Mouse (Mus musculus): Measurements from ENCODE around the gene H2al1c. TPM values are rescaled to one million over a fixed set of nuclear protein-coding genes. Genes with fewer than 3 reads are reported as not detected.
"Not testable (repeated sequence)": the region's sequence is repeated elsewhere in the genome, so short reads cannot be mapped to it uniquely, and the experiment has no call there.

The H2al1c gene
- polyA plus RNA-seq (2015; fragmentation: Nextera tagmentation; extraction: Ambion mirVana): not detected in 2 replicates

DNA sequence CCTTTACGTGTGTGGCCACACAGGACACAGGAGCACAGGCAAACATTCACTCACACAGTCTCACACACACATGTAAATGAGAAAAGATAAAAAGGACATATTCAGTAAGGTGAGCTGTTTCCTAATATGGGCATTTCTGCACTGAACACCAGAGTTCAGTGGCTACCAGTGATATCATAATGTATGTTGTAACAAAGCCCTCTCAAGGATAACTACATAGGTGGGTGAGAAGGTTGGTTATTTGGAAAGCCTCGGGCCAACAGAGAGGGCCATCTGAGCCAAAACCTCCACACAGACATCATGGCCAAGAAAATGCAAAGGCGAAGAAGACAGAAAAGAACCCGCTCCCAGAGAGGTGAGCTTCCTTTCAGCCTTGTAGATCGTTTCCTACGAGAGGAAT, at the start of gene H2al1c:
H2al1c (plus strand) TSS at position 301 of the 400 bp plus-strand sequence.
- not testable (repeated sequence) for H3K27ac ChIP-seq; ATAC-seq (ENCODE audit: low FRiP score, low read depth); H3K9me3 ChIP-seq; H3K4me3 ChIP-seq; H3K4me1 ChIP-seq; H3K4me2 ChIP-seq (replicated peaks); H3K27me3 ChIP-seq; H3K36me3 ChIP-seq; H3K9ac ChIP-seq
- WGBS: 94% methylated on average over 2 of the region's 6 CpGs

DNA sequence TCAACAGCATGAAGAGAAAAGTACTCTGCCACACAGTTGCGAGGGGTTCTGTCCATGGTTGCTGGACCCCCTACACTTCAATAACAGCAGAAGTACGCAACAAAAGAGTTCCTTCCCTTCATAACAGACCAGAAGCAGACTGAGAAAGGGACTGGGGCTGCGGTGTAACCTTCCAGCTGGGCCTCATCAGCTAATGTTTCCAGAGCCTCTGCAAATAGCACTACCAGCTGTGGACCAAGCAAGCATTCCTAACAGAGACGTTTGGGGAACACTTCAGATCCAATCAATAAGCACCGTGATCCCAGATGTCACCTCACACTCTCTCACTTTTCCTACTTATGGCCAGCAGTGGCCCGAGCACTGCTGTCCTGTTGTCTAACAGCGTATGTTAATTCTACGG, 40.5 kb upstream of the H2al1c start:
- no peak for ATAC-seq (ENCODE audit: low FRiP score, low read depth)

GRCm38 (mm10) chrX:11267791-11268190, 37.7 kb upstream of the H2al1c start:
- peaks cover 49% of the 10 kb centered on the region for H3K27me3 ChIP-seq
- H3K4me3 ChIP-seq: no peak overlapping the region
- peaks cover 24% of the 10 kb centered on the region; the same call in 1 of the 2 replicates for H3K4me1 ChIP-seq
- H3K9me3 ChIP-seq: no peaks in the 10 kb centered on the region
- no peaks in the 10 kb centered on the region for H3K36me3 ChIP-seq
- no peak overlapping the region for H3K9ac ChIP-seq
- ATAC-seq (ENCODE audit: low FRiP score, low read depth): peak; percentile 84
- no peak overlapping the region for H3K27ac ChIP-seq
- no peak overlapping the region for H3K4me2 ChIP-seq (replicated peaks)
- 46% methylated on average over 7 of the region's 7 CpGs for WGBS

More for the DNA sequence above, 40.5 kb upstream of the H2al1c start:
- Histone ChIP-seq H3K27ac (no peak overlapping the region), H3K9ac (no peak overlapping the region), H3K4me1 (peaks cover 24% of the 10 kb centered on the region; the same call in 1 of the 2 replicates), H3K4me3 (no peak overlapping the region), H3K4me2 (replicated peaks) (no peak overlapping the region), H3K27me3 (peaks cover 46% of the 10 kb centered on the region), H3K36me3 (no peaks in the 10 kb centered on the region), H3K9me3 (no peaks in the 10 kb centered on the region)
- 51% methylated on average over 8 of the region's 8 CpGs for WGBS

DNA sequence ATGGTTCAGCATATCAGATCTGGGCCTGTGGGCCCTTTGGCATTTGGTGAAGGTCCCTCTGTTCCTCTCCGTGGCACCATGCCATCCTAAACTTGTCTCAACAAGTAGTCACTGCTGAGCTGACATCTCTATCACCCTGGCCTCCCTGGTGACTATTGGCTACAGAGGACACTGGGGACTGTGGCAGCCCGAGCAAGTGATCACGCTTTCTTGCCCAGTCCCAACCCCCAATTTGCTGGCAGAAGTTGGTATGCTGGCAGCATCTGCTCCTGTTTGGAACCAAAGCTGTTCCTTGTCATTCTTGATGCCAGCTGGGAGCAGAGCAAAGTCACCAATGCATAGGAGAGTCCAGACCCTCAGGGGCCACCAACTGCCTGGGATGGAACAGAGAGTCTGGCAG, 36.4 kb upstream of the H2al1c start:
- H3K9me3 ChIP-seq: no peaks in the 10 kb centered on the region
- no peak overlapping the region for H3K9ac ChIP-seq
- WGBS: 84% methylated on average over 3 of the region's 3 CpGs
- H3K4me3 ChIP-seq: no peak overlapping the region
- no peaks in the 10 kb centered on the region for H3K36me3 ChIP-seq
- no peak for ATAC-seq (ENCODE audit: low FRiP score, low read depth)
- H3K4me2 ChIP-seq (replicated peaks): no peak overlapping the region
- no peak overlapping the region for H3K27ac ChIP-seq
- H3K4me1 ChIP-seq: peaks cover 24% of the 10 kb centered on the region; the same call in 1 of the 2 replicates
- H3K27me3 ChIP-seq: peaks cover 54% of the 10 kb centered on the region

GRCm38 (mm10) chrX:11273190-11273589, 32.3 kb upstream of the H2al1c start:
- H3K4me2 ChIP-seq (replicated peaks): no peak overlapping the region
- no peaks in the 10 kb centered on the region for H3K9me3 ChIP-seq
- peaks cover 39% of the 10 kb centered on the region; the same call in 1 of the 2 replicates for H3K27me3 ChIP-seq
- H3K4me3 ChIP-seq: no peak overlapping the region
- no peak overlapping the region for H3K9ac ChIP-seq
- 75% methylated on average over 3 of the region's 3 CpGs for WGBS
- H3K4me1 ChIP-seq: peaks cover 2% of the 10 kb centered on the region; the same call in 1 of the 2 replicates
- ATAC-seq (ENCODE audit: low FRiP score, low read depth): no peak
- no peaks in the 10 kb centered on the region for H3K36me3 ChIP-seq
- no peak overlapping the region for H3K27ac ChIP-seq

DNA sequence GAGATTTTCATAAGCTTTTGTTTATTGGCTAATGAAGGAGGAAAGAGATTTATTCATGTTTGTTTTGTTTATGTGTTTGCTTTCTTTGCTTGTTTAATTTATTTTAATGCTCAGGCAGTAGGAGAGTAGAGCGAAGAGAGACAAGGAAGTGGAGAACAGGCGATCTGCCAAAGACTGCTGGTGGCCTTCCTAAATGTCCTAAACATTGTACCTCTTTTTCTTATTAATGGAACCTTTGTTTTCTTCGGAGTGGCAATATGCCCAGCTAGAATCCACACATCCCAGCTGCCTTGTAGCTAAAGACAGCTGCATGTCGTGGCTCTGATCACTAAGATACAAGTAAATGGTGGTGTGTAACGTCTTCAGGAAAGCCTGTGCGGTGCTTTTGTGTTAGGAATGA, 28.4 kb upstream of the H2al1c start:
- WGBS: 82% methylated on average over 6 of the region's 6 CpGs
- no peak overlapping the region for H3K27ac ChIP-seq
- no peak overlapping the region for H3K4me3 ChIP-seq
- no peak overlapping the region for H3K9ac ChIP-seq
- ATAC-seq (ENCODE audit: low FRiP score, low read depth): no peak
- H3K4me2 ChIP-seq (replicated peaks): no peak overlapping the region
- H3K9me3 ChIP-seq: no peaks in the 10 kb centered on the region
- H3K27me3 ChIP-seq: peaks cover 27% of the 10 kb centered on the region; the same call in 1 of the 2 replicates
- H3K36me3 ChIP-seq: no peaks in the 10 kb centered on the region
- H3K4me1 ChIP-seq: no peaks in the 10 kb centered on the region

DNA sequence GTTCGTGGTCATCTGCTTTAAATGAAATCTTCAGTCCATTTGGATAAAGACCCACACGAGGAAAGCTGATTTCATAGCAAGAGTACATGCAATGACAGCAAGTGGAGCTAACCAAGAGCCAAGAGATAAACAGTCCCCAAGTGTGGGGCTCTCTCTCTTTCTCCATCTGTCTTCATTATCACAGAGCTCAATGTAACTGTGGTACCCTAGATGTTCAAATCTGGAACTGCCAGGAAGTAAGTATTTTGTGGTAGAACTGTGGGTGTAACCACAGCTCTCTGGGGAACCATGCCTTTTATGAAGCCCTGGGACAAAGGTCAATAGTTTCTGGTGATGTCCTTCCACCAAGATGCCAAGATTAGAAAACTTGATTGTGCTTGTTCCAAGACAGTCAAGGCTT, 24.7 kb upstream of the H2al1c start:
- no peaks in the 10 kb centered on the region for H3K4me1 ChIP-seq
- H3K4me3 ChIP-seq: no peak overlapping the region
- ATAC-seq (ENCODE audit: low FRiP score, low read depth): no peak
- H3K9me3 ChIP-seq: no peaks in the 10 kb centered on the region
- peaks cover 20% of the 10 kb centered on the region; the same call in 1 of the 2 replicates for H3K27me3 ChIP-seq
- no peak overlapping the region for H3K27ac ChIP-seq
- no peaks in the 10 kb centered on the region for H3K36me3 ChIP-seq
- no peak overlapping the region for H3K9ac ChIP-seq
- no peak overlapping the region for H3K4me2 ChIP-seq (replicated peaks)
- WGBS: 65% methylated on average over 2 of the region's 2 CpGs

- Histone ChIP-seq H3K9me3 (no peaks in the 10 kb centered on the region), H3K4me2 (replicated peaks) (no peak overlapping the region), H3K36me3 (no peaks in the 10 kb centered on the region), H3K27me3 (peaks cover 34% of the 10 kb centered on the region; the same call in 1 of the 2 replicates), H3K4me1 (no peaks in the 10 kb centered on the region), H3K9ac (no peak overlapping the region), H3K27ac (no peak overlapping the region), H3K4me3 (no peak overlapping the region)
- no peak for ATAC-seq (ENCODE audit: low FRiP score, low read depth)
- WGBS: 56% methylated on average over 14 of the region's 14 CpGs
Measured at GRCm38 (mm10) chrX:11288306-11288882, 17.1 kb upstream of the H2al1c start.

DNA sequence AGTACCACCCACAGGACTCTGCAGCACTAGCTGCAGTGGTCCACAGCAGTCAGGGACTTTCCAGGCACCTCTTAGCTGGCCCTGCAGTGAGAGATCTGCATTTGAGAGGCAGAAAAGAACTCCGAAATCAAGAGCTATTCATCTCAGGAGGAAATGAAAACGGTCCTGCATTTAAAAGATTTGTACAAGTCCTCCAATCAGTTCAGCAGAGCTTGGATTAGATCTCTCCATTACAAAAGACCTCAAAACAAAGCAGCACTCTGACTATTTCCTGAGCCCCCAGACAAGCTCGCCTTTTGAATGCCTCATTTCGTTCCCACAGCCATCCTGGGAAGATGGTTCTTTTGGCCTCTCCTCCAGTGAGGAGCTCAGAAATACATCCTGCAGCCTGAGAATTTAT, 16.2 kb upstream of the H2al1c start:
- Histone ChIP-seq H3K36me3 (no peaks in the 10 kb centered on the region), H3K9me3 (no peaks in the 10 kb centered on the region), H3K27me3 (peaks cover 39% of the 10 kb centered on the region; the same call in 1 of the 2 replicates), H3K9ac (no peak overlapping the region), H3K4me2 (replicated peaks) (no peak overlapping the region), H3K4me1 (no peaks in the 10 kb centered on the region), H3K4me3 (no peak overlapping the region), H3K27ac (no peak overlapping the region)
- 78% methylated on average over 4 of the region's 4 CpGs for WGBS
- ATAC-seq (ENCODE audit: low FRiP score, low read depth): no peak

DNA sequence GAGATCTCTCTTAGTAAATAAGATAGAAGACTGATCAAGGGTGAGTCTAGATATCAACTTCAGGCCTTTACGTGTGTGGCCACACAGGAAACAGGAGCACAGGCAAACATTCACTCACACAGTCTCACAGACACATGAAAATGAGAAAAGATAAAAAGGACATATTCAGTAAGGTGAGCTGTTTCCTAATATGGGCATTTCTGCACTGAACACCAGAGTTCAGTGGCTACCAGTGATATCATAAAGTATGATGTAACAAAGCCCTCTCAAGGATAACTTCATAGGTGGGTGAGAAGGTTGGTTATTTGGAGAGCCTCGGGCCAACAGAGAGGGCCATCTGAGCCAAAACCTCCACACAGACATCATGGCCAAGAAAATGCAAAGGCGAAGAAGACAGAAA, 6.5 kb upstream of the H2al1c start, which contains the start of gene H2al1a:
H2al1a (plus strand) TSS at position 301 of the 400 bp plus-strand sequence.
- no CpG with 5 or more reads among the region's 3 CpGs for WGBS
- not testable (repeated sequence) for H3K4me2 ChIP-seq (replicated peaks); H3K4me3 ChIP-seq; H3K27ac ChIP-seq; ATAC-seq (ENCODE audit: low FRiP score, low read depth); H3K9ac ChIP-seq; H3K27me3 ChIP-seq; H3K9me3 ChIP-seq; H3K36me3 ChIP-seq; H3K4me1 ChIP-seq

- H3K27ac ChIP-seq; H3K4me3 ChIP-seq; H3K9ac ChIP-seq; H3K27me3 ChIP-seq; H3K36me3 ChIP-seq; ATAC-seq (ENCODE audit: low FRiP score, low read depth); H3K9me3 ChIP-seq; H3K4me2 ChIP-seq (replicated peaks); H3K4me1 ChIP-seq: not testable (repeated sequence)
- WGBS: 94% methylated on average over 1 of the region's 3 CpGs
Measured at GRCm38 (mm10) chrX:11302132-11302531, 3.3 kb upstream of the H2al1c start, which contains the start of gene H2al1b. Gene H2al1b (plus strand): TSS chrX:11302432.

DNA sequence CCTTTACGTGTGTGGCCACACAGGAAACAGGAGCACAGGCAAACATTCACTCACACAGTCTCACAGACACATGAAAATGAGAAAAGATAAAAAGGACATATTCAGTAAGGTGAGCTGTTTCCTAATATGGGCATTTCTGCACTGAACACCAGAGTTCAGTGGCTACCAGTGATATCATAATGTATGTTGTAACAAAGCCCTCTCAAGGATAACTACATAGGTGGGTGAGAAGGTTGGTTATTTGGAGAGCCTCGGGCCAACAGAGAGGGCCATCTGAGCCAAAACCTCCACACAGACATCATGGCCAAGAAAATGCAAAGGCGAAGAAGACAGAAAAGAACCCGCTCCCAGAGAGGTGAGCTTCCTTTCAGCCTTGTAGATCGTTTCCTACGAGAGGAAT, 3.1 kb downstream of the H2al1c start, which contains the start of gene H2al1d:
H2al1d (plus strand) TSS at position 301 of the 400 bp plus-strand sequence.
- not testable (repeated sequence) for H3K27me3 ChIP-seq; H3K4me1 ChIP-seq; H3K9ac ChIP-seq; ATAC-seq (ENCODE audit: low FRiP score, low read depth); H3K4me2 ChIP-seq (replicated peaks); H3K4me3 ChIP-seq; H3K27ac ChIP-seq; H3K36me3 ChIP-seq; H3K9me3 ChIP-seq
- no CpG with 5 or more reads among the region's 6 CpGs for WGBS

- H3K4me1 ChIP-seq; H3K9ac ChIP-seq; H3K27ac ChIP-seq; H3K9me3 ChIP-seq; H3K4me3 ChIP-seq; H3K4me2 ChIP-seq (replicated peaks); H3K27me3 ChIP-seq; H3K36me3 ChIP-seq; ATAC-seq (ENCODE audit: low FRiP score, low read depth): not testable (repeated sequence)
- no CpG with 5 or more reads among the region's 3 CpGs for WGBS
Measured at GRCm38 (mm10) chrX:11311634-11312033, 6.2 kb downstream of the H2al1c start, which contains the start of gene H2al1e. Gene H2al1e (plus strand): TSS chrX:11311934.
